Mouse (Mus musculus) liver, embryonic 14.5 days (tissue): ENCODE measurements around the gene Slc9b1.

ENCODE experiments used
- CTCF ChIP-seq: IDR thresholded peaks from 2 replicates; pipeline ENCODE4 v1.5.1; 2016; ENCODE audit warnings: antibody characterized with exemption, low read depth, control low read depth
- EP300 ChIP-seq: IDR thresholded peaks from 2 replicates; pipeline ENCODE4 v1.6.1; 2016; ENCODE audit warnings: antibody characterized with exemption, low read depth

DNA sequence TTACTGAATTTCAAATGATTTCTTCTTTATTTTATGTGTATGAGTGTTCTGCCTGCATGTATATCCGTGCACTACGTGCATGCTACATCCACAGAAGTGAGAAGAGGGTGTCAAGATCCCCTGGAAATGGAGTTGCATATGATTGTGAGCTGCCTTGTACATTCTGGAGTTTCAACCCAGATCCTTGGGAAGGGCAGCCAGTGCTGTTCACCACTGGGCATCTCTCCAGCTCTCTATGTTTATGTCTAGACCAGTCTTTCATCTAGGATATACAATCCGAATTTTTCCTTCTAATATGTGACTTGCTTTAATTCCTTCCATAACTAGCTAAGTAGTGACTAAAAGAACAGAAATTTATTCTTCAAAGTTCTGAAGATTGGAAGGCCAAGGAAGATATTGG, 28.0 kb downstream of the Slc9b1 start:
- TF ChIP-seq CTCF (no peak), EP300 (no peak)
